Mouse (Mus musculus): ENCODE results near the gene Disc1. TPM values are rescaled to one million over a fixed set of nuclear protein-coding genes. Genes with fewer than 3 reads are reported as not detected.

Gene Disc1
- total and polyA plus RNA-seq, 3 experiments: not detected

GRCm38 (mm10) chr8:125183548-125184451 is 129.8 kb downstream of the Disc1 start (continued):
- TF ChIP-seq ZC3H11A (IDR thresholded peaks at IDR 0.05; ENCODE audit: low read depth, low read length) (peak; percentile 59), JUND (conservative IDR thresholded peaks at IDR 0.05; ENCODE audit: low read depth, low read length) (no peak), SMC3 (IDR thresholded peaks at IDR 0.05; ENCODE audit: low read depth, low read length) (peak; percentile 89), KAT2A (IDR thresholded peaks at IDR 0.05; ENCODE audit: insufficient replicate concordance, low read length) (no peak), MAZ (IDR thresholded peaks at IDR 0.05; ENCODE audit: low read depth, low read length) (no peak), UBTF (IDR thresholded peaks at IDR 0.05; ENCODE audit: low read depth, low read length) (no peak), USF1 (IDR thresholded peaks at IDR 0.05; ENCODE audit: low read depth, low read length) (no peak), HCFC1 (IDR thresholded peaks at IDR 0.05; ENCODE audit: low read depth, low read length) (no peak), MXI1 (IDR thresholded peaks at IDR 0.05; ENCODE audit: low read depth, low read length) (no peak), ZNF384 (IDR thresholded peaks at IDR 0.05; ENCODE audit: low read depth, low read length) (no peak), POLR2A (IDR thresholded peaks at IDR 0.05; ENCODE audit: low read depth, low read length) (no peak), POLR2AphosphoS2 (IDR thresholded peaks at IDR 0.05; ENCODE audit: low read depth, low read length) (no peak), USF2 (conservative IDR thresholded peaks at IDR 0.05; ENCODE audit: low read depth, low read length) (no peak), CTCF (conservative IDR thresholded peaks at IDR 0.05 in 1 of 2, IDR thresholded peaks at IDR 0.05 in 1 of 2; ENCODE audit: low read depth in 2 of 2, low read length in 2 of 2) (peak; percentile 78 to 90)

GRCm38 (mm10) chr8:125184452-125184817 is 130.4 kb downstream of the Disc1 start:
- peaks cover 0 to 6% of the 10 kb centered on the region in 2 experiments; a peak in 1 of 4 replicates for H3K4me1 ChIP-seq (ENCODE audit: control insufficient read depth in 1 of 2, insufficient read depth in 2 of 2)
- DNase-seq (ENCODE audit: extremely low read depth): no peak
- H3K27ac ChIP-seq (ENCODE audit: insufficient read depth, low read depth): no peak overlapping the region
- no peak for TF ChIP-seq RAD21 (IDR thresholded peaks at IDR 0.05; ENCODE audit: low read depth, low read length)
- TF ChIP-seq CTCF (conservative IDR thresholded peaks at IDR 0.05 in 1 of 2, IDR thresholded peaks at IDR 0.05 in 1 of 2; ENCODE audit: low read depth in 2 of 2, low read length in 2 of 2): no peak
- no peak for TF ChIP-seq E2F4 (IDR thresholded peaks at IDR 0.05; ENCODE audit: insufficient replicate concordance, low read depth, low read length)
- no peak for TF ChIP-seq MEF2A (IDR thresholded peaks at IDR 0.05; ENCODE audit: borderline replicate concordance, low read depth, low read length)
- no peak for TF ChIP-seq RCOR1 (conservative IDR thresholded peaks at IDR 0.05; ENCODE audit: low read depth, low read length)
- TF ChIP-seq USF2 (conservative IDR thresholded peaks at IDR 0.05; ENCODE audit: low read depth, low read length): no peak
- TF ChIP-seq EP300 (IDR thresholded peaks at IDR 0.05; ENCODE audit: low read length): no peak
- no peak for TF ChIP-seq POLR2A (IDR thresholded peaks at IDR 0.05; ENCODE audit: low read depth, low read length)
- no peak for TF ChIP-seq MAX (IDR thresholded peaks at IDR 0.05; ENCODE audit: low read length)
- no peak for TF ChIP-seq SMC3 (IDR thresholded peaks at IDR 0.05; ENCODE audit: low read depth, low read length)
- no peak for TF ChIP-seq UBTF (IDR thresholded peaks at IDR 0.05; ENCODE audit: low read depth, low read length)
- H3K36me3 ChIP-seq (replicated peaks in 1 of 2; ENCODE audit: control insufficient read depth in 1 of 2, insufficient read depth in 1 of 2, low read length in 1 of 2): no peaks in the 10 kb centered on the region
- H3K9me3 ChIP-seq (replicated peaks; ENCODE audit: low read length): no peaks in the 10 kb centered on the region
- no peak overlapping the region for H3K4me2 ChIP-seq (ENCODE audit: insufficient read depth, low read depth, poor library complexity, severe bottlenecking)
- peaks cover 20% of the 10 kb centered on the region for H3K27me3 ChIP-seq (replicated peaks)
- dilution Hi-C loops (cut with MboI; ENCODE audit: extremely low pct_ligation_motif_present, extremely low pct_unique_long_range_greater_than_20kb, low sequenced_read_pairs): no loop called here
- no peak overlapping the region for H3K4me3 ChIP-seq (replicated peaks in 1 of 3; ENCODE audit: low read depth in 2 of 3, low read length in 2 of 3, poor library complexity in 1 of 3)
- no peaks in the 10 kb centered on the region for H3K79me2 ChIP-seq (replicated peaks; ENCODE audit: control insufficient read depth, extremely low read depth, insufficient read depth, poor library complexity, severe bottlenecking)
- in situ Hi-C loops (cut with MboI; ENCODE audit: low pct_ligation_motif_present, low pct_unique_long_range_greater_than_20kb, low sequenced_read_pairs): loop anchor here (5.0 to 25.0 kb wide), 3 partner anchors 378 to 680 kb away; partner anchors contain the start of gene Sipa1l2
- H3K9ac ChIP-seq (ENCODE audit: insufficient read depth, low read depth): no peak overlapping the region
